Mouse (Mus musculus) ovary, adult 18-20 months (tissue): ENCODE results near the gene Ccdc93.

Experiments
- DNase-seq: peaks from one replicate; pipeline ENCODE4 v3.0.0; 2022; ENCODE audit warnings: low spot score, mixed read lengths

The Ccdc93 gene

DNA sequence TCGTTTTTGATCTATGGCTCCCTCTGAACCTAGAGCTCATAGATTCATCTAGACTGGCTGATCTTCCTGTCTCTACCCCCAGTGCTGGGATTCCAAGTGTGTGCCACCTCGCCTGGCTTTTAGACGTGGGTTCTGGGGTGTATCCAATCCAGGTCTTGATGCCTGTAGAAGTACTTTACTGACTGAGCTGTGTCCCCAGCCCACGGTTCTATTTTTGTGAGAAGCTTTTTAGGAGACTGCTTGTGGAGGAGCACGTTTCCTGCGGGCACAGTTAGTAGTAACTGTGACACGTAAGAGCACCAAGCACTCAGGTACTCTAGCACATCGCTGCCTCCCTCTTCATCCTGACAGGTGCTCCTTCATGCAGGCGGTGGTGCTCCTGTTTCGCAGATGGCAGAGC lies 16.4 kb downstream of the Ccdc93 start:
- no peak for DNase-seq

DNA sequence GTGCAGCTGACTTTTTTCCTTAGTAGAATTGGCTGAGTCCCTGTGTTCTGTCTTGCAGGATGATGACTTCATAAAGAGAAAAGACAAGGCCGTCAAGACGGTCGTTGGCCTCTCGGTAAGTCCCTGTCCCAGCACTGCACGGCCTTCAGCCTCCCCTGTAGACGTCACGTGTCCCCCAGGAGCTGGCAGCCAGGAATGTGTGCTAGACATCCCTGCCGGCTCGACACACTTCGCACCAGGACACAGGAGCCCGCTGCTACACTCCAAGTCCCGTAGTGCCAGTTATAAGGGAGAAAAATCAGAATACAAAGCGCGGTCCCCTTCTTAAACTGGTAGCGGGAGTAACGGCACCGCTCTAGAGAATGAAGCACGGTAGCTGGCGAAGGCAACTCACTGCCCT lies 17.3 kb downstream of the Ccdc93 start:
- no peak for DNase-seq

DNA sequence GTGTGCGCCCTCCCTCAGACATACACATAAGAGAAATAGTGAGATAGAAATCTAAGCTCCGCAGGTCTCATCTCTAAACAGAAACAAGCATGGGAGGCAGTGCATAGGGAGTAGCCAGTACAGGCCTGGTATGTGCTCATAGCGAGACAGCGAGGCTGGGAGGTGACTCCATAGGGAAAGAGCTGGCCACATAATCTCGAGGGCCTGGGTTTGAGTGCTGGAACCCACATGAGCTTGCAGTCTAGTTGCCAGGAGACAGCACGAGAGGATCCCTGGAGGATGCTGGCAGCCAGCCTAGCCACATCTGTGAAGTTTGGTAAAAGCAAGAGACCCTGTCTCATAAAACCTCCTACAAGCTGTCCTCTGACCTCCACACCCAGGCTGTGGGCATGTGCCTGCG lies 20.2 kb downstream of the Ccdc93 start:
- DNase-seq, result no peak

DNA sequence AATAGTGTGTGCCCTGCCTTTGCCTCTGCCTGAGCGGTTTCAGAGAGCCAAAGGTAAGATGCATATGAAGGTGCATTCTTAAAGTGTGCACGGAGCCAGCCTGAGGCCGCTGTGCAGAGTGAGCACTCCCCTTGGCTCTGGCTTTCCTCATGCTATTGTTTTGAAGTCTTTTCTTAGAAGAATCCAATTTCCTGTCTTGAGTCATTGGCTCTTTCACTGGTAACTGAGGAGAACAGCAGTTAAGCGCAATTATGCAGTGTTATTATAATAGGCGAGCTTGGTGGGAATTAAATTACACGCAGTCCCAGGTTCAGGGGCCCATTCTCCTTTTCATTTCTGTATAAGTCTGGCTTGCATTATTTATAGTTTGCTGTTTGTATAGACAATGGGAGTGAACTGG lies 21.6 kb downstream of the Ccdc93 start:
- DNase-seq, result no peak

DNA sequence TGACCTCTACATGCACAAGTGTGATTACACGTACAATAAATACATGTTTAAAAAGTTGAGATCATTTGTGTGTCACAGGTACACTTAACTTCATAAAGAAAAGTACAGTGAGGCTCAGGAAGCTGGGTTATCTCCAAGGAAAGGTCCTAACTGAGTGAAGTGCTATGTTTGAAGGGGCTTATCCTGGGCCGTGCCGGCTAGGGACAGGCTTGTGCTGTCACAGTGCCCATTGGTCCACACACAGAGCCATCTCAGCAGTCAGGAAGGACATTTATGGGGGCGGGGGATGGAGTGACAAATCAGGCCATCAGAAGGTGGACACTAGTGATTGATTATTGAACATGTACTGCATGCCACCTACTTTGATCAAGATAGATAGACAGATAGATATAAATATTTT lies 22.2 kb downstream of the Ccdc93 start:
- no peak for DNase-seq

DNA sequence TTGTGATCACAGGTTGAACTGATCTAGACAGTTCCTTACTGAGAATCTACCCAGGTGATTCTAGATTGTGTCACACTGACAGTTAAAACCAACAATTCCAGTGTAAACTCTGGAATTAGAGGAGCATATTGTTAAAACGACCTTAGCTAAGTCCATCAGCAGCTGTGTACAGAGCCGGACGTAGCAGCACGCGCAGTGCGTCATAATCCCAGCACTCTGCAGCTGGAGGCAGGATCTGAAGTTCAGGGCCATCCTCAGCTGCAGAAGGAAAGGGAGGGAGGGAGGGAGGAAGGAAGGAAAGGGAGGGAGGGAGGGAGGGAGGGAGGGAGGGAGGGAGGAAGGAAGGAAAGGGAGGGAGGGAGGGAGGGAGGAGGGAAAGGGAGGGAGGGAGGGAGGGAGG lies 24.1 kb downstream of the Ccdc93 start:
- no peak for DNase-seq

DNA sequence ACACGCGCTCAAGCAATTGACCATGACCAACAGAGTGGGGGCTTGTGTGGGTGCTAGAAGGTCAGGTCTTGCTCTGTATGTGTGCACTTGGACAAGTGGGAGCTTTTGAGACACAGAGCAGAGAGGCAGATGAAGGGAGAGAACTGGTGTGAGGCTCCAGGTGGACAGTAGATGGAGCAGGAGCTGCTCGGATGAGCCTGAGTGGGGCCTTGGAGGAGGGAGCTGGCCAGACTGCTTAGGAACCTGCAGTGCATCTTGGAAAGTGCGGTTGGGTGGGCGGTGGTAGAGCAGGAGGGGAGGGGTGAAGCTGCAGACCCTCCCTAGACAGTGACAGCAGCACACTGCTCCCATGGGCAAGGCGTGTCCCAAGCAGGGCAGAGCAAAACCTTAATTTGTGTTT lies 29.2 kb downstream of the Ccdc93 start:
- DNase-seq, result no peak

DNA sequence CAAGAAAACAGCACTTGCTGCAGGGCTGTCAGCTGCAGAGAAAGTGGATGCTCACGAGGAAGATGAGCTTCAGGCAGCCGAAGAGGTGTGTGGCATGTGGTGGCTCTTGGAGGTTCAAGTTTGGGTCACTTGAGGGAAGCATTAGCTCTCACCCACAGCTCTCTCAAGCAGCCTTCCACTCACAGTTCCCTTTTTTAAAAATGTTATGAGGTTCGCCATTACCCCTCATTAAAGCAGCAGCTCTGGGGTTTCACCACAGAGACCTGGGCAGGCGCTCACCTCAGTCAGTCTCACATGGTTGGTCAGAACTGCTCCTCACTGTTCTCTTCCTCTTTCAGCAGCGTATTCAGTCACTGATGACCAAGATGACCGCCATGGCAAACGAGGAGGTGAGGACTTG lies 31.0 kb downstream of the Ccdc93 start:
- DNase-seq, result no peak

DNA sequence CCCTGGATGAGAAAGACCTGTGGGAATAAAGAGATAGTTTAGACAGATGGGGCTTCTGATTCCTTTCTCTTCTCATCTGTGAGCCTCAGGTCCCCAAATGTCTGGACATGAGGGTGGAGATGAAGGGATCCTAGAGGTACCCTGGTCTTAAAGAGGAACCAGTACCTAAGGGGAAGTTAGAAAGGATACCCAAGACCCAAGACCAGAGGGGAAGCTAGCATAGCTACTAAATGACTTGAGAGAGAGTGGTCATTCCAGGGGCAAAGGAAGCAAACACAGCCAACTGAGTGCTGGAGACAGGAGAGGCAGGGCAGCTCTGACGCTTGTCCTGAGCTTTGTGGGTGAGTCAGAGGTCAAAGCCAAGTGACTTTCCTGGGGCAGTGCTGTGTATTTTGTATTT lies 31.8 kb downstream of the Ccdc93 start:
- no peak for DNase-seq

DNA sequence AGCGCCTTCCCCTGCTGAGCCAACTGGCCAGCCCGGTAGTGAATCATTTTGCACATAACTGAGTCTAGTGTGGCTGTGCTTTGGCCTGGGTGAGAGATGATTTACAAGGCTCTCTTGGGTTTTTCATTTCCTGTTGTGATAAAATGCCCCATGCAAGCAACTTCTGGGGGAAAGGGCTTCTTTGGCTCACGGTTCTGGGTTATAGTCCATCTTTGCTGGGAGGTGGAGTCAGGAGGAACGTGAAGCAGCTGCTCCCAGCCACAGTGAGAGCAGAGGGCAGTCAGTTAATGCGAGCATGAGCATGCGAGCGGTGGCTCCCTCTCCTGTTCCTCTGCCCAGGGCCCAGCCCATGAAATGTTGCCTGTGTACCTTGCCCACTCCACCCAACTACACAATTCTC lies 33.0 kb downstream of the Ccdc93 start:
- DNase-seq, result no peak

DNA sequence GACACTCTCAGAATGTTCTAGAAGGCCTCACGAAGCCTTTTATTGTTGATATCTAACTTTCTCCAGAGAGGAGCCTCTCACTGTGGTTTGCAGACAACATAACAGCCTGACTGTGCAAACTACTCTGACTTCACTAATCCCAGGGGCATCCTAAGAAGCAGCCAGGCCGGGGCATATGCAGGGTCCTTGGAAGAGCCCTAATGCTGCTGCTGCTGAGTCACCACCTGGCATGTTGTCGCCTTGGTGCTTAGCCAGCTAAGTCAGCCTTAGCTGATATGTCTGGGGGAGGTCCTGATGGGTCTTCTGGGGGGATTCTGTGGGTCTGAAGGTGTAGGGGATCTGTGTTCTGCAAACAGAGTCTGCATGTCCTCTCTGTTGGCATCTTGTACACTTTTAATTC lies 35.4 kb downstream of the Ccdc93 start:
- no peak for DNase-seq

DNA sequence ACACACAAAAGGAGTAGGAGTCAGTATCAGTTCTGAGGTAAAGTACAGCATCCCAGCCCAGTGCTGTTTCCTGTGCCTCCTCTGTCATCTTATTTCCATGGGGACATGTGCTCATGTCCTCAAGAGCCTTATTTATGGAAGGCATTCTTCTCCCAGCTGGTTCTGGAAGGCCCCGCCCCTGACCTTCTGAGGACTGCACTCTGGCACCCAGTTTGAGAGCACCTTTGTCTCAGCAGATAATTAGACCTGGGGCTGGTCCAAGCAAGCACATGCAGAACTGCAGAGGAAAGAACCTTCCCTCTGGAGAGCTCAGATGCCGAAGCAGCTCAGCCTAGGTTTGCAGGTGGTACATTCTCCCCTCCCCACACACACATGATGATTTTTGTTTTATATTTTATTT lies 37.4 kb downstream of the Ccdc93 start:
- DNase-seq, result no peak

DNA sequence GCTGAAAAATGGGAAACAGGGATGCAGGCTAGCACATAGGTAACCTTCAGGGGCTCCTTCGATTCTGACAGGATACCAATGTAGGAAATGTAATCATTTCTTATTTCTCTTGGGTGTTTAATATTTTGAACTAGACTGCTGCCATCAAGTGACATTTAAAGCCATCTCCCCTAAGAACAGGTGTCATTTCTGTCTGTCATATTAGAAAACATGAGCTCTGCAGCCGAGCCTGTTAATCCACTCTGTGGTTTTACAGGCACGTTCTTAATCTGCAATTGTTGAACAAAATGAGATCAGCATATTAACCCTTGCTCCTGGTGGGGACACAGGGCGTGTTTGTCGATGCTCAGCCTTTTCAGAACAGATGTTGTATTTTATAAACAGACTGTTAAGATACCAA lies 40.7 kb downstream of the Ccdc93 start:
- no peak for DNase-seq

DNA sequence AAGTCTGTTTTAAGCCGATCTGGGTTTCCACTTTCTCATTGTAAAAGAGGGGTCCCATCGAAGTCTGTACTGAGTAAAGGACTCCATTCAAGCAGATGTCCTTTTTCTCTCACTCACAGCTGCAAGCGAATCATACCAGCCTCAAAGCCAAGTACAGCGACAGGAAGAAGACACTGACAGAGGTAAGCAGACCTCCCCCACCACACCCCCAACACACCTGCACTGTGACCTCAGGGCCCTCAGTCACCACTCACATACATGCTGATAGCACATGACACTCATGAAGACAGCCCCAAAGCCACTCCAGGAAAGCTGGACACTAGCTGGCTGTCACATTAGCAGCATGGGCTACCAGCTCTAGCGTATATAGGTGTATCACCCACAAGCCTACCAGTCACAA lies 46.9 kb downstream of the Ccdc93 start:
- DNase-seq, result no peak

DNA sequence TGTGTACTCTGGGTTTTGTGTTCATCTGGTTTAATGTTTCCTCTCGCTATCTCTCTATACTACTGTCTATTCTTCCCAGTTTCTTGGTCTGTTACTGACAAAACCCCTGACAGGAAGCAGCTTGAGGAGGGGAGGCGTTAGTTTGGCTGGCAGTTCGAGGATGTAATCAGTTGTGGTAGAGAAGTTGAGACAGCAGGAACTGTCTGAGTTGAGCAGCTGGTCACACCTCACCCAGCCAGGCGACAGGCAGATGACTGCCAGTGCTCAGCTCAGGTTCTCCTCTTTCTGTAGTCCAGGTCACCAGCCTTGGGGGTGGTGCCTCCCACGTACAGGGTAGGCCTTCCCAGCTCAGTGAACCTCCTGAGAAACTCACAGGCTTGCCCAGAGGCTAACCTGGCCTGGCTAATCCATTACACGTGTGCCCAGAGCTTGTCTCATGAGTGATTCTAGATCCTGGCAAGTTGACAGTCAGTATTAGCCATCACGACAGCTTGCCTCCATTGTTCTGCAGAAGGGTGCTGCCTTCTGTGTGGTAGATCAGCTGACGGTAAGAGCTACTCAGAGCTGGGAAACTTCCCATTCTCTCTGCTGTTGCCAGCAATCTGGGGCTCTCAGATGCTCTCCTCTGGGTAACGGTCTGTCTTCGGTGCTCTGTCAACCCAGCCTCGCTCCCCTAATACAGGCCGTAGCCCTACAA lies 47.6 kb downstream of the Ccdc93 start:
- no peak for DNase-seq

DNA sequence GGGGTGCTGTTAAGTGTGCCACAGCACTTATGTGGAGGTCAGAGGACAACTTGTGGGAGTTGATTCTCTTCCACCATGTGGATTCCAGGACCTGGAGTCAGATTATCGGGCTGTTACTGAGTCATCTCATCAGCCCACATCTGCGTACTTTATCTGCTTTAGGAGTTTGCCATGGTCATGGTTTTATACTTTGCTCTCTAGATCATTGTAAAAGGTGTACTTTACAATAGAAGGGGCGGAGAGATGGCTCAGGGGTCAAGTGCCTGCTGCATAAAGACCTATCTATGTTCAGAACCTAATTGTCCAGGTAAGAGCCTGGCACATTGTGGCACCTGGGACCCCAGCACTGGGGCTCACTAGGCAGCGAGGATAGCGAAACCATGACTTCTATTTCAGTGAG lies 48.6 kb downstream of the Ccdc93 start:
- DNase-seq, result no peak

DNA sequence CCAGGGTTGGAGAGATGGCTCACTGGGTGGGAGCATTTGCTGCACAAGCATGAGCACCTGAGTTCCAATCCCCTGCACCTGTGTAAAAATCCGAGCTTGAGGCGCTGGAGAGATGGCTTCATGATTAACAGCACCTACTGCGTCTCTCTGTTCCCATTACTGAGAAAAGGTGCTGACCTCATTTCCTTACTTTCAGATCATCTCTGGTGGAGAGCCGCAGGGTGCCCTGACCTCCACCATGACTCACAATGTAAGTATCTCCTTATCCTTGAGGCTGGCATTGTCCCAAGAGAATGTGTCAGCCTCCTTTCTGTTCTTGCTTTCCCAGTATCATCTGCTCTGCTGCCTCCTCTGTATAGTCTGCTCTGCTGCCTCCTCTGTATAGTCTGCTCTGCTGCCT lies 52.2 kb downstream of the Ccdc93 start:
- DNase-seq, result peak; percentile 11

DNA sequence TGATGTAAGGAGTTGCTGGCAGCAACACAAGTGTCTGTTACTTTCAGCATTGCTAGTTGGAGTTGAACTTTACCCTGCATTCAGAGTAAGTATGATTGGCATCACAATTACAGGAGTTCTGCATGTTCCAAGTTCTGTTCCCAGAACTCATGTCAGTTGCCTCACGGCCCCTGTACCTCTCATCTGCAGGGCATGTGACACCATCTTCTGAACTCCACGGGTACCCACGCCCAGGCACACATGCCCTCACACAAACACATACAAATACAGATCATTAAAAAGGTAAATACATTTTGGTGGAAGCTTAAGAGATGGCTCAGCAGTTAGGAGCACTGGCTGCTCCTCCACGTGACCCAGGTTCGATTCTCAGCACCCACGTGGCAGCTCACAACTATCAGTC lies 56.0 kb downstream of the Ccdc93 start:
- no peak for DNase-seq

DNA sequence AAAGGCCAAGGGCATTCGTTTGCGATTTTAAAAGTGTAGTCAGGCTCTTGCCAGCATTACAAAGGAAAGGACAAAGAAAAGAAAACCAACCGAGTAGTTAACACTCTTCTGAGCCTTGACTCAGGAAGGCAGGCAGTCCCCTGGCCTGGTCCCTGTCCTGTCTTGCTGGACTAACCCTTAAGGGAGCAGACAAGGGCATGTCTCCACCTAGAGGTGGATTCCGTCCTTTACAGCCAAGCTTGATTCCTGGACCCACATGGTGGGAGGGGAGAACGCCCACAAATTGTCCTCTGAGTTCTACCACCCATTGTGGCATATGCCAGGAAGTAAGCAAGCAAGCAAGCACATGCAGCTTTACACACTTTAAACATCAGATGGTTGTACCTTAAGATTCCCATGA lies 59.4 kb downstream of the Ccdc93 start:
- DNase-seq, result no peak

DNA sequence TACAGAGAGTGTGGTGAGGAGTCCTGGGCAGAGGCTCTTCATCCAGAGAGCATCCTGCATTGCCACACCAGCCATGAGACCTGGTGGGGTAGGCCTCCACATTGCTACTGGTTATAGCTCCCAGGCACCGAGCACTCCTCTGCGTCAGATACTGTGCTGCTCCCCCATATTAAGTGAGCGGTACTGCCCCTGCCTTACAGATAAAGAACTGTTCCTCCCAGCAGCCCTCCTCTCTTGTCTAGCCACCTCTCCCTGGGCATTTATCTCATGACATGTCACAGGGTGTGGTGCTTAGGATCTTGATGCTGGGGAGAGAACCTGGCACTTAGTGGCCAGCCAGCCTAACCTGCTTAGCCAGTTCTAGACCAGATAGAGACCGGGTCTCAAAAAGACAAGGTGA lies 66.2 kb downstream of the Ccdc93 start:
- DNase-seq, result no peak

DNA sequence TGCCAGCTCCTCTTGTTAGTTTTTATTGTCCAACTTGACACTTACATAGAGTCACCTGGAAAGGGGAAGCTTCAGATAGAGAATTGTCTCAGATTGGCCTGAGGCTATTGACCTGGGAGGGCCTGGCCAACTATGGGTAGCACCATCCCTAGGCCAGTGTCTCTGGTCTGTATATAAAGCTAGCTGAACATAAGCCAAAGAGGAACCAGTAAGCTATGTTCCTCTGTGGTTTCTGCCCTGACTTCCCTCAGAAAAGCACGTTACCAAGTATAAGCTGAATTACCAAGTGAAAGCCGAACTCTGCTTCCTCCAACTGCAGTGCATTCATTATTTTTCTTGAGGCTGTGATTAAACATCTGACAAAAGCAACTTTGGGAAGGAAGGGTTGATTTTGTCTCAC lies 77.9 kb downstream of the Ccdc93 start:
- DNase-seq, result no peak

DNA sequence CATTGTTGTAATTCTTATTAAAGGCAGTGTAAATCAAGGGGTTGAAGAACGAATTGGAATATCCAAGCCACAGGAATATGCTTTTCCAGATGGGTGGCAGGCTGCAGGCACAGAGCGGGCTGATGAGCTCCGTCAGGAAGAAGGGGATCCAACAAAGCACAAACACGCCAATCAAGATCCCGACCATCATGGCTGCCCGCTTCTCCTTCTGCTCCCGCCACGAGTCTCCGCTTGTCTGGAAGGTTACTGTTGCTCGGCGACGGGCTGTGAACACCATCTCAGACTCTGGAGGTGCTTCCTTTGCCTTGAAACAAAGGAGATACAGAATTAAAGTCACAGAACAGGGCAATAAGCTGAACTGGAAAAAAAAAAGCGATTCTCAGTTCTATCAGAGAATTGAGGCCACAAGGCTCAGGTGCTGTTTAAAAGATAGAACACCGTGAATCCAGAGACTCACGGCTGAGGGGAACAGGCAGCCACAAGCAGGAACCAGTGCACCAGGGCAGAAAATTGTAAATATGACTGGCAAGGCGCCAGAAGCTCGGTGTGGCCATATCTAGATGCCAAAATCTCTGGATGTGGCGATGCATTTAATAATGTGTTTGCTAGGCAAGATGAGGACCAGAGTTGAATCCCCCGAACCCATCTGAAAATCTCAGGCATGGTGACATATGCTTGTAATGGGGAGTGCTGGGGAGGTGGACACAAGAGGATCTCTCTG lies 79.7 kb downstream of the Ccdc93 start:
- no peak for DNase-seq

DNA sequence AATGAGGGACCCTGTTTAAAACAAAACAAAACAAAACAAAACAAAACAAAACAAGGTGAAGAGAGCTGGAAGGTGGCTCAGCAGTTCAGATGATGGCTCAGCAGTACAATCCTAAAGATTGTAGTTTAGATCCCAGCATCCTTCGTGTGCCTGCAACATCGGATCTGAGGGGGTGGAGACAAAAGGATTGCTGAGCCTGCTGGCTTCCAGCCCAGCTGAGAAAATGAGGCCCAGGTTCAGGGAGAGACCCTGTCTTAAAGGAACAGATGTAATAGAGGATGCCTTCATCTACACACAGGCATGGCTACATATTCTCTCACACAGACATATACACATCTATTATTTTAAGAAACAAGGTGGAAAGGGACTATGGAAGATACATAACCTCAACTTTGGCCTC lies 80.3 kb downstream of the Ccdc93 start:
- DNase-seq, result no peak

DNA sequence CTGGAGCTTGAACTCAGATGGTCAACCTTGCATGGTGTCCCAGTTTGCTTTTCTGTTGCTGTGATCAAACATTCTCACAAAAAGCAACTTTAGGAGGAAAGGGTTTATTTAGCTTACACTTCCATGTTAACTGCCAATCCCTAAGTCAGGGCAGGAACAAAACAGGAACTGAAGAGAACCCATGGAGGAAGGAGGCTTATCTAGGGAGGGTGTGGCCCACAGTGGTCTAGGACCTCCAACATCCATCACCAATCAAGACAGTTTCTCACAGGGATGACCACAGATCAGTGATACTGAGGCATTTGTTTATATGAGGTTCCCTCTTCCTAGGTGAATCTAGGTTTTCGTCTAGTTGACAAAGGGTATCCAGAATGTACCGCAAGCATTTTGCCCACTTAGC lies 81.1 kb downstream of the Ccdc93 start:
- DNase-seq, result no peak
